Mouse (Mus musculus) CH12.LX (cell line): ENCODE data around the gene Gm10491. TPM values are rescaled to one million over a fixed set of nuclear protein-coding genes. Genes with fewer than 3 reads are reported as not detected.

ENCODE experiments used
- DNase-seq: peaks from one replicate; pipeline ENCODE4 v3.0.0-alpha.2; 2013; ENCODE audit errors: extremely low read depth
- H3K27ac ChIP-seq: 2 replicates; pipeline ENCODE4 v1.5.1; 2012; ENCODE audit warnings: low read depth, mild to moderate bottlenecking, control low read depth, moderate library complexity; ENCODE audit not compliant: insufficient read depth
- H3K27me3 ChIP-seq: replicated peaks from 2 replicates; pipeline ENCODE3; 2012; ENCODE audit warnings: inconsistent platforms
- H3K36me3 ChIP-seq, 2 experiments: replicated peaks in 1 of 2; 2 replicates each; pipeline versions ENCODE3 to v1.6.1; 2012; ENCODE audit warnings: inconsistent platforms in 1 of 2, low read length in 1 of 2, mild to moderate bottlenecking in 1 of 2, mixed read lengths in 1 of 2, moderate library complexity in 1 of 2; ENCODE audit not compliant: control insufficient read depth in 1 of 2, insufficient read depth in 1 of 2
- H3K4me1 ChIP-seq, 2 experiments: 2 replicates each; pipeline ENCODE4 v1.6.1; 2012; ENCODE audit warnings: inconsistent platforms in 1 of 2, moderate library complexity in 1 of 2; ENCODE audit not compliant: insufficient read depth in 2 of 2, control insufficient read depth in 1 of 2
- H3K4me2 ChIP-seq: 2 replicates; pipeline ENCODE4 v1.6.1; 2012; ENCODE audit warnings: low read depth, mild to moderate bottlenecking, control low read depth; ENCODE audit not compliant: poor library complexity, insufficient read depth, severe bottlenecking
- H3K4me3 ChIP-seq, 3 experiments: fragments of 150-350 bp in 1 of 3; sonication (generic) in 1 of 3; replicated peaks in 1 of 3; 2 replicates each; pipeline versions ENCODE3 to v1.5.1; 2011 to 2012; ENCODE audit warnings: low read depth in 2 of 3, low read length in 2 of 3, mild to moderate bottlenecking in 2 of 3, moderate library complexity in 2 of 3, control low read depth in 1 of 3, improper control_type of control experiment in 1 of 3, inconsistent platforms in 1 of 3, mixed read lengths in 1 of 3; ENCODE audit not compliant: poor library complexity in 1 of 3
- H3K79me2 ChIP-seq: replicated peaks from 2 replicates; pipeline ENCODE4 v1.6.1; 2012; ENCODE audit warnings: mild to moderate bottlenecking, moderate library complexity; ENCODE audit not compliant: control insufficient read depth, poor library complexity, insufficient read depth, severe bottlenecking; ENCODE audit errors: extremely low read depth
- H3K9ac ChIP-seq: 2 replicates; pipeline ENCODE4 v1.6.1; 2012; ENCODE audit warnings: low read depth, mild to moderate bottlenecking, control low read depth, moderate library complexity; ENCODE audit not compliant: insufficient read depth
- H3K9me3 ChIP-seq: replicated peaks from 2 replicates; pipeline ENCODE3; 2012; ENCODE audit warnings: low read length, inconsistent platforms, mixed read lengths
- BHLHE40 ChIP-seq: IDR thresholded peaks from 2 replicates; pipeline ENCODE4 v1.6.1; 2011; ENCODE audit warnings: mild to moderate bottlenecking, low read depth, low read length, improper control_type of control experiment
- CHD1 ChIP-seq: IDR thresholded peaks from 2 replicates; pipeline ENCODE4 v1.6.1; 2012; ENCODE audit warnings: low read depth, low read length, improper control_type of control experiment, inconsistent platforms
- CHD2 ChIP-seq: IDR thresholded peaks from 2 replicates; pipeline ENCODE4 v1.6.1; 2011; ENCODE audit warnings: low read length, improper control_type of control experiment
- CTCF ChIP-seq, 2 experiments: IDR thresholded peaks in 1 of 2; conservative IDR thresholded peaks in 1 of 2; 2 replicates each; pipeline ENCODE4 v1.5.1; 2011 to 2012; ENCODE audit warnings: low read depth in 2 of 2, low read length in 2 of 2, improper control_type of control experiment in 1 of 2, inconsistent platforms in 1 of 2, mild to moderate bottlenecking in 1 of 2, moderate library complexity in 1 of 2
- E2F4 ChIP-seq: IDR thresholded peaks from 2 replicates; pipeline ENCODE4 v1.6.1; 2011; ENCODE audit warnings: low read depth, low read length, improper control_type of control experiment; ENCODE audit not compliant: insufficient replicate concordance
- ELF1 ChIP-seq: IDR thresholded peaks from 2 replicates; pipeline ENCODE4 v1.6.1; 2014; ENCODE audit warnings: low read depth, mild to moderate bottlenecking, inconsistent platforms, low read length, improper control_type of control experiment
- EP300 ChIP-seq: IDR thresholded peaks from 2 replicates; pipeline ENCODE4 v1.6.1; 2011; ENCODE audit warnings: low read length, improper control_type of control experiment
- ETS1 ChIP-seq: conservative IDR thresholded peaks from 2 replicates; pipeline ENCODE4 v1.6.1; 2012; ENCODE audit warnings: low read depth, mild to moderate bottlenecking, inconsistent platforms, low read length, improper control_type of control experiment, moderate library complexity
- GABPA ChIP-seq: IDR thresholded peaks from 2 replicates; pipeline ENCODE4 v1.6.1; 2012; ENCODE audit warnings: low read depth, low read length, improper control_type of control experiment, inconsistent platforms; ENCODE audit not compliant: insufficient replicate concordance
- HCFC1 ChIP-seq: IDR thresholded peaks from 2 replicates; pipeline ENCODE4 v1.6.1; 2012; ENCODE audit warnings: low read depth, mild to moderate bottlenecking, inconsistent platforms, low read length, improper control_type of control experiment
- IRF4 ChIP-seq: IDR thresholded peaks from 2 replicates; pipeline ENCODE4 v1.6.1; 2014; ENCODE audit warnings: low read depth, mild to moderate bottlenecking, inconsistent platforms, low read length, improper control_type of control experiment
- JUN ChIP-seq: IDR thresholded peaks from 2 replicates; pipeline ENCODE4 v1.6.1; 2011; ENCODE audit warnings: low read depth, mild to moderate bottlenecking, low read length, improper control_type of control experiment, moderate library complexity; ENCODE audit not compliant: insufficient read depth
- JUND ChIP-seq: conservative IDR thresholded peaks from 2 replicates; pipeline ENCODE4 v1.6.1; 2011; ENCODE audit warnings: low read depth, low read length, improper control_type of control experiment
- KAT2A ChIP-seq: IDR thresholded peaks from 2 replicates; pipeline ENCODE4 v1.6.1; 2012; ENCODE audit warnings: low read length, improper control_type of control experiment, inconsistent platforms; ENCODE audit not compliant: insufficient replicate concordance
- MAFK ChIP-seq: IDR thresholded peaks from 2 replicates; pipeline ENCODE4 v1.6.1; 2011; ENCODE audit warnings: low read length, improper control_type of control experiment; ENCODE audit not compliant: insufficient replicate concordance
- MAX ChIP-seq: IDR thresholded peaks from 2 replicates; pipeline ENCODE4 v1.6.1; 2011; ENCODE audit warnings: low read length, improper control_type of control experiment
- MAZ ChIP-seq: IDR thresholded peaks from 2 replicates; pipeline ENCODE4 v1.6.1; 2012; ENCODE audit warnings: low read depth, mild to moderate bottlenecking, inconsistent platforms, low read length, improper control_type of control experiment, moderate library complexity
- MEF2A ChIP-seq: IDR thresholded peaks from 2 replicates; pipeline ENCODE4 v1.6.1; 2014; ENCODE audit warnings: low read depth, mild to moderate bottlenecking, inconsistent platforms, low read length, improper control_type of control experiment, borderline replicate concordance
- MXI1 ChIP-seq: IDR thresholded peaks from 2 replicates; pipeline ENCODE4 v1.6.1; 2011; ENCODE audit warnings: mild to moderate bottlenecking, low read depth, low read length, improper control_type of control experiment
- MYC ChIP-seq: IDR thresholded peaks from 2 replicates; pipeline ENCODE4 v1.6.1; 2011; ENCODE audit warnings: low read depth, mild to moderate bottlenecking, improper control_type of control experiment, low read length
- NELFE ChIP-seq: IDR thresholded peaks from 2 replicates; pipeline ENCODE4 v1.6.1; 2011; ENCODE audit warnings: low read depth, low read length, improper control_type of control experiment
- NRF1 ChIP-seq: IDR thresholded peaks from 2 replicates; pipeline ENCODE4 v1.6.1; 2014; ENCODE audit warnings: low read depth, mild to moderate bottlenecking, inconsistent platforms, low read length, improper control_type of control experiment, moderate library complexity
- PAX5 ChIP-seq: IDR thresholded peaks from 2 replicates; pipeline ENCODE4 v1.6.1; 2012; ENCODE audit warnings: low read length, inconsistent platforms, mixed read lengths
- POLR2A ChIP-seq: IDR thresholded peaks from 2 replicates; pipeline ENCODE4 v1.6.1; 2011; ENCODE audit warnings: low read depth, mild to moderate bottlenecking, improper control_type of control experiment, low read length
- POLR2AphosphoS2 ChIP-seq: IDR thresholded peaks from 2 replicates; pipeline ENCODE4 v1.6.1; 2011; ENCODE audit warnings: low read depth, low read length, improper control_type of control experiment
- RAD21 ChIP-seq: IDR thresholded peaks from 2 replicates; pipeline ENCODE4 v1.6.1; 2011; ENCODE audit warnings: low read depth, mild to moderate bottlenecking, low read length, improper control_type of control experiment, moderate library complexity
- RCOR1 ChIP-seq: conservative IDR thresholded peaks from 2 replicates; pipeline ENCODE4 v1.6.1; 2012; ENCODE audit warnings: low read depth, mild to moderate bottlenecking, inconsistent platforms, low read length, improper control_type of control experiment
- SIN3A ChIP-seq: IDR thresholded peaks from 2 replicates; pipeline ENCODE4 v1.6.1; 2012; ENCODE audit warnings: low read length, improper control_type of control experiment, inconsistent platforms
- SMC3 ChIP-seq: IDR thresholded peaks from 2 replicates; pipeline ENCODE4 v1.6.1; 2011; ENCODE audit warnings: low read depth, low read length, improper control_type of control experiment
- TBP ChIP-seq: conservative IDR thresholded peaks from 2 replicates; pipeline ENCODE4 v1.6.1; 2011; ENCODE audit warnings: low read depth, low read length, improper control_type of control experiment
- TCF12 ChIP-seq: IDR thresholded peaks from 2 replicates; pipeline ENCODE4 v1.6.1; 2014; ENCODE audit warnings: low read depth, mild to moderate bottlenecking, inconsistent platforms, low read length, improper control_type of control experiment
- UBTF ChIP-seq: IDR thresholded peaks from 2 replicates; pipeline ENCODE4 v1.6.1; 2012; ENCODE audit warnings: low read depth, mild to moderate bottlenecking, inconsistent platforms, low read length, improper control_type of control experiment, moderate library complexity
- USF1 ChIP-seq: IDR thresholded peaks from 2 replicates; pipeline ENCODE4 v1.6.1; 2014; ENCODE audit warnings: low read depth, mild to moderate bottlenecking, inconsistent platforms, low read length, improper control_type of control experiment
- USF2 ChIP-seq: conservative IDR thresholded peaks from 2 replicates; pipeline ENCODE4 v1.6.1; 2011; ENCODE audit warnings: low read depth, low read length, improper control_type of control experiment
- ZC3H11A ChIP-seq: IDR thresholded peaks from 2 replicates; pipeline ENCODE4 v1.6.1; 2012; ENCODE audit warnings: low read depth, mild to moderate bottlenecking, inconsistent platforms, low read length, improper control_type of control experiment
- ZKSCAN1 ChIP-seq: IDR thresholded peaks from 2 replicates; pipeline ENCODE4 v1.6.1; 2012; ENCODE audit warnings: low read depth, inconsistent platforms, low read length, improper control_type of control experiment, borderline replicate concordance
- ZMIZ1 ChIP-seq: IDR thresholded peaks from 2 replicates; pipeline ENCODE4 v1.6.1; 2012; ENCODE audit warnings: low read depth, mild to moderate bottlenecking, inconsistent platforms, low read length, improper control_type of control experiment
- ZNF384 ChIP-seq: IDR thresholded peaks from 2 replicates; pipeline ENCODE4 v1.6.1; 2012; ENCODE audit warnings: low read depth, low read length, improper control_type of control experiment, inconsistent platforms
- dilution Hi-C: fragments of 300-500 bp; cut with MboI; formaldehyde crosslinking; loops from 2 replicates; pipeline ENCODE4 v1.14.3; 2020; ENCODE audit warnings: low sequenced_read_pairs; ENCODE audit not compliant: extremely low pct_unique_long_range_greater_than_20kb, extremely low pct_ligation_motif_present
- in situ Hi-C: fragments of 300-500 bp; cut with MboI; formaldehyde crosslinking; loops from 3 replicates; pipeline ENCODE4 v1.14.3; 2019; ENCODE audit warnings: low sequenced_read_pairs, low pct_ligation_motif_present, low pct_unique_long_range_greater_than_20kb, mixed read lengths
- polyA plus RNA-seq: library from polyadenylated mRNA; unstranded; fragments of >175 nt; gene quantifications from 2 replicates; pipeline ENCODE4 v1.2.1, GENCODE M21; 2012; ENCODE audit warnings: low read depth; ENCODE audit not compliant: insufficient read length
- total RNA-seq, 2 experiments: library from RNA; depleted of rRNA; stranded (reverse); fragments of 300-350 nt in 1 of 2; fragments of >200 nt in 1 of 2; gene quantifications; 2 replicates each; pipeline ENCODE4 v1.2.3; 2012 to 2014

Gene Gm10491
- total and polyA plus RNA-seq, 3 experiments: not detected

- H3K9me3 ChIP-seq: no peaks in the 10 kb centered on the region
- peak within 1 kb of the TSS; percentile 78 for H3K4me2 ChIP-seq
- dilution Hi-C loops (no loop called here), in situ Hi-C loops (no loop called here)
- H3K4me1 ChIP-seq: peaks cover 2 to 11% of the 10 kb centered on the region in 2 experiments; a peak in 3 of 4 replicates
- H3K79me2 ChIP-seq: peaks cover 8% of the 10 kb centered on the region
- peak; percentile 93 for DNase-seq
- H3K36me3 ChIP-seq: peaks cover 25 to 40% of the 10 kb centered on the region in 2 experiments
- no peaks in the 10 kb centered on the region for H3K27me3 ChIP-seq
- H3K4me3 ChIP-seq: peak within 1 kb of the TSS; percentile 66 to 96 (median 68)
- TF ChIP-seq MAX: no peak
- TF ChIP-seq UBTF: no peak
- peak; percentile 72 for TF ChIP-seq NELFE
- TF ChIP-seq PAX5: no peak
- TF ChIP-seq JUN: no peak
- TF ChIP-seq CHD1: peak; percentile 98
- peak; percentile 82; the same call in 1 of the 2 replicates for TF ChIP-seq MAZ
- no peak for TF ChIP-seq CTCF (conservative IDR thresholded peaks at IDR 0.05 in 1 of 2, IDR thresholded peaks at IDR 0.05 in 1 of 2; ENCODE audit: low read depth in 2 of 2, low read length in 2 of 2)
- TF ChIP-seq MXI1: peak; percentile 68; the same call in 1 of the 2 replicates
- no peak for TF ChIP-seq BHLHE40
- TF ChIP-seq E2F4: no peak
- no peak for TF ChIP-seq USF1
- TF ChIP-seq GABPA: no peak
- no peak for TF ChIP-seq ZC3H11A
- TF ChIP-seq MYC: no peak
- peak; percentile 54; the same call in 1 of the 2 replicates for TF ChIP-seq TBP
- no peak for TF ChIP-seq USF2
- no peak; the same call in none of the 2 replicates for TF ChIP-seq ELF1
- TF ChIP-seq EP300: no peak
- no peak for TF ChIP-seq MAFK
- TF ChIP-seq NRF1: peak; percentile 64
- peak; percentile 57; the same call in 1 of the 2 replicates for TF ChIP-seq KAT2A
- TF ChIP-seq POLR2AphosphoS2: no peak
- no peak; the same call in 1 of the 2 replicates for TF ChIP-seq POLR2A
- no peak for TF ChIP-seq ZNF384
- no peak for TF ChIP-seq ZKSCAN1
- TF ChIP-seq TCF12: peak; percentile 65; the same call in 1 of the 2 replicates
- TF ChIP-seq IRF4: no peak
- no peak for TF ChIP-seq RCOR1
- no peak for TF ChIP-seq JUND
- TF ChIP-seq ETS1: no peak
- no peak for TF ChIP-seq SMC3
- TF ChIP-seq CHD2: peak; percentile 50; the same call in 1 of the 2 replicates
- peak; percentile 69 for TF ChIP-seq ZMIZ1
- no peak for TF ChIP-seq RAD21
- peak; percentile 63 for TF ChIP-seq HCFC1
- peak; percentile 78; the same call in 1 of the 2 replicates for TF ChIP-seq SIN3A
- TF ChIP-seq MEF2A: no peak
- peak within 1 kb of the TSS; percentile 89 for H3K27ac ChIP-seq
- H3K9ac ChIP-seq: peak within 1 kb of the TSS; percentile 72
These were observed 8.5 kb downstream of the Gm10491 start, which contains the start of the genes Pqbp1 and Timm17b for GRCm38 (mm10) chrX:7898880-7899874. TSS of gene Pqbp1 (minus strand) at chrX:7899269. TSS of gene Timm17b (plus strand) at chrX:7899357.
